Mouse (Mus musculus) stomach, embryonic 16.5 days (tissue): ENCODE measurements around the gene Meis2. TPM values are rescaled to one million over a fixed set of nuclear protein-coding genes. Genes with fewer than 3 reads are reported as not detected.

Source experiments
- ATAC-seq: fragments of 200-750 bp; cut with Nextera tagmentation; 2 replicates; pipeline ENCODE4 v1.8.0; 2017; ENCODE audit warnings: moderate number of reproducible peaks, moderate TSS enrichment; ENCODE audit not compliant: insufficient read depth, low FRiP score
- H3K27ac ChIP-seq: fragments of 300-500 bp; sonication (generic); 2 replicates; pipeline ENCODE4 v1.5.1; 2014; ENCODE audit warnings: low read length
- H3K27me3 ChIP-seq: fragments of 300-500 bp; sonication (generic); 2 replicates; pipeline ENCODE4 v1.6.1; 2014; ENCODE audit warnings: low read length, control low read depth, mixed read lengths; ENCODE audit not compliant: control insufficient read depth, insufficient read depth
- H3K36me3 ChIP-seq: fragments of 300-500 bp; sonication (generic); 2 replicates; pipeline ENCODE4 v1.6.1; 2014; ENCODE audit warnings: low read length; ENCODE audit not compliant: control insufficient read depth, insufficient read depth
- H3K4me1 ChIP-seq: fragments of 300-500 bp; sonication (generic); 2 replicates; pipeline ENCODE4 v1.6.1; 2014; ENCODE audit warnings: low read length, control low read depth, mixed read lengths; ENCODE audit not compliant: control insufficient read depth, insufficient read depth
- H3K4me2 ChIP-seq: fragments of 300-500 bp; sonication (generic); 2 replicates; pipeline ENCODE4 v1.6.1; 2014; ENCODE audit warnings: low read depth, low read length, mixed read lengths
- H3K4me3 ChIP-seq: fragments of 300-500 bp; sonication (generic); replicated peaks from 2 replicates; pipeline ENCODE4 v1.5.1; 2014; ENCODE audit warnings: mild to moderate bottlenecking, low read length
- H3K9ac ChIP-seq: fragments of 300-500 bp; sonication (generic); 2 replicates; pipeline ENCODE4 v1.6.1; 2014; ENCODE audit warnings: low read length
- H3K9me3 ChIP-seq: fragments of 300-500 bp; sonication (generic); replicated peaks from 2 replicates; pipeline ENCODE4 v1.6.1; 2016; ENCODE audit warnings: low read length, control low read depth; ENCODE audit not compliant: control insufficient read depth
- WGBS: fragments of 180-500 bp; shearing (Covaris S2); extraction: QIAGEN DNeasy Blood & Tissue Kit; methylation state at CpG from one replicate; pipeline ENCODE4 v1.1.7; 2014; 5-methylcytosine and 5-hydroxymethylcytosine counted together
- polyA plus RNA-seq: library from polyadenylated mRNA; unstranded; fragments of >200 nt; fragmentation: Nextera tagmentation; extraction: Ambion mirVana; gene quantifications from 2 replicates; pipeline ENCODE4 v1.2.1, GENCODE M21; 2015

Meis2 gene
- polyA plus RNA-seq, 1 experiment from 2014 or later = 43.3 TPM

DNA sequence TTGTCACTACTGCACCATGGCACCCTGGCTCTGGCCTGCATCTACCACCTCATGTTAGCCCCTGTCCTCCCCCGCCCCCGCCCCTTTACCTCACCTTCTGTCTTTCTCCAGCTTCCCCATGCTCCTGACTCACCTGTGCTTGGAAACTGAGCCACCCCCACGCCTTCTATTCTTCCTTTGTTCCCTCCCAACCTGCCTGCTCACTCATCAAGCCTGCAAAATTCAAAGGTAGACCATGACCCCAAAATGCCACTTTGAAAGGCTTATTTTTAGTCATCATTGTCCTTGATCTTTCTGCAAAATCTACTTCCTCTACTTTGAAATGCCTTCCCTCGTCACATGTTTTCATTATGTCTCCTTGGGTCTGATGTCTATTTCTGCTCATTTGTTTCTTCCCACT lies 77.2 kb downstream of the Meis2 start:
- H3K27me3 ChIP-seq = no peaks in the 10 kb centered on the region
- peaks cover 10% of the 10 kb centered on the region for H3K4me1 ChIP-seq
- no peak overlapping the region for H3K4me2 ChIP-seq
- H3K9me3 ChIP-seq = no peaks in the 10 kb centered on the region
- no peak for ATAC-seq
- no peak overlapping the region for H3K4me3 ChIP-seq
- 84% methylated on average over 4 of the region's 4 CpGs for WGBS
- no peaks in the 10 kb centered on the region for H3K36me3 ChIP-seq
- no peak overlapping the region for H3K9ac ChIP-seq
- no peak overlapping the region for H3K27ac ChIP-seq

DNA sequence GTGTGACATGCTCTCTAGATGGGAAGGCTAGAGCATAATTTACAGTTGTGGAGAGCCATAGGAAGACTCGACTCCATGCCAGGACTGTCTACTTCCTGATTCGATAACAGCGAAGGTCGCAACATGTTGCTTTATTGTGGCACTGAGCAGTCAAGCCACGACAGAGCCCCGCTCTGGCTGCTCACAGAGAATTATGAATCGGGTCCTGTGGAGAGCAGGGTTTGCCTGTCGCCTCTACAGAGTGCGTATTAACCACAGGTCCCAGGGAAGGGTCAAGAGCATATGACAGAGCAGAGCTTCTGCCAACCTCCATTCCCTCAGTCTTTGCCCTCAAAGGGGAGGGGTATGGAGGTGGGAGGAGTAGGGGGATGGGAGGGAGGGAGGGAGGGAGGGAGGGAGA lies 80.7 kb downstream of the Meis2 start:
- WGBS = 49% methylated on average over 9 of the region's 9 CpGs
- no peak overlapping the region for H3K9ac ChIP-seq
- no peak overlapping the region for H3K4me3 ChIP-seq
- 0 out of 2 replicates have a peak, but pooled peaks have one; percentile 47 for ATAC-seq
- no peaks in the 10 kb centered on the region for H3K27me3 ChIP-seq
- H3K36me3 ChIP-seq = no peaks in the 10 kb centered on the region
- peak overlapping the region; percentile 31; the same call in 1 of the 2 replicates for H3K4me2 ChIP-seq
- no peaks in the 10 kb centered on the region for H3K9me3 ChIP-seq
- peak overlapping the region; percentile 81 for H3K27ac ChIP-seq
- peaks cover 10% of the 10 kb centered on the region for H3K4me1 ChIP-seq

DNA sequence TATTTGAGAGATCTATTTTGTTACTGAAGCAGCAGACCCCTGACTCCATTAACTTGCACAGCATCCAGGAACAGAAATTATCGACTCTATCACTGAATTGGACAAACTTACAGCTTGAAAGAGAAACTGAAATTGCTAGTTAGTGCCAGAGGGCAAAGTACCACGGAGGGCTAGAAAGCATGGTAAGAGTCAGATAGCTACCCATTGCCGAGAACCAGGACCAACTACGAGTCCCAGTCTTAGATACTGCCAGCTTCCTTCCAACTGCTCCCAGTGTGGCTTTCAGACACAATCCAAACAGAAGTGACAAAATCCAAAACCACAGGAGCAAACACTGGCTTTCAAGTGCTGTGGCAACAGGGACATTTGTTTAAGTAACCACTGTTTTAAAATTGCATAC lies 81.2 kb downstream of the Meis2 start:
- Histone ChIP-seq H3K9ac (no peak overlapping the region), H3K4me2 (no peak overlapping the region), H3K36me3 (no peaks in the 10 kb centered on the region), H3K4me3 (no peak overlapping the region), H3K27ac (peak overlapping the region; percentile 81; the same call in 1 of the 2 replicates), H3K4me1 (peaks cover 10% of the 10 kb centered on the region), H3K27me3 (no peaks in the 10 kb centered on the region), H3K9me3 (no peaks in the 10 kb centered on the region)
- WGBS = 68% methylated on average over 4 of the region's 4 CpGs
- no peak for ATAC-seq

DNA sequence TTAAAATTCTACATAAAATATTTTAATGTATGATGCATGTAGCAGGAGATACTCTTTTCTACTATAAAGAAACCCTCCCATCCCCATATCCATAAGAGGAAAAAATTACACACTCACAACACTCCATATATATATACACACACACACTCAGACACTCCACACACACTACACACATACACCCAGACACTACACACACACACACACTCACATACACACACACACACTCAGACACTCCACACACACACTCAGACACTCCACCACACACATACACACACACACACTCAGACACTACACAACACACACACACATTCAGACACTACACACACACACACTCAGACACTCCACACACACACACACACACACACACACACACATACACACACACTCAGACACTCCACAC lies 85.1 kb downstream of the Meis2 start:
- Histone ChIP-seq H3K4me2 (no peak overlapping the region), H3K27ac (no peak overlapping the region), H3K9ac (no peak overlapping the region), H3K36me3 (peaks cover 3% of the 10 kb centered on the region; the same call in 1 of the 2 replicates), H3K4me1 (peaks cover 9% of the 10 kb centered on the region), H3K9me3 (no peaks in the 10 kb centered on the region), H3K27me3 (no peaks in the 10 kb centered on the region), H3K4me3 (no peak overlapping the region)
- ATAC-seq = no peak

DNA sequence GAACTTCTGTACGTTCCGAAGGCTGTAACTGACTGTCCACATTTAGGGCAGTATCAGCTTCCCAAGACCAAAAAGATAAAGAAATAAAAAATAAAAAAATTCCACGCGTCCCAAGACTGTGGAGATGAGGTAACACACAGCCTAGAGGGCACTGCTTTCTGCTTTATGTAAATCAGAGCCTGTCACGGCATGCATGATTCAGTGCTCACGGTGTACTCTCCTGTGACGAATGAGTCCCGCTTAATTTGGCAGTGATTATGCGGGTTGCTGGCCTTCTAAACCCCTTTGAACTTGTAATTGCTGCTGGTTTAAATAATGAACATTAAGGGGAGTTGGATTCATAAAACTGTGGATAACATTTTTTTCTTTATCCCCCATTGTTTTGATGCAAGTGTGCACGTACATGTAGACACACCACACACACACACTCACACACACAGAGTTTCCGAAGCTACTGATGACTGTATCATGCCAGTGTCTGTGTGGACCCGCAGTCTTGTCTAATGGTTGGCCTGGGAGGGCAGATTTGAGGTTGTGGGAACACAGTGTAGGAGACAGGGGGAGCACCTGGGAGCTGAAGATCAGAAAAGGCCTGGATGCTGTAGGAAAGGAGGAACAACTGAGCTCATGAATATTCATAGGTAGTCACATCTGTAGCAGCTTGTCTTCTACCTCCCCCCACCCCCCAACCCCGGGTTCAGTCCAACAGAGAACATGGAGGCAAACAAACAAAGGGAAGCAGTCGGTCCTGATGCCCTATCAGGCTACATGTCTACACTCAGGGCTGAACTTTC lies 85.8 kb downstream of the Meis2 start:
- H3K27me3 ChIP-seq = no peaks in the 10 kb centered on the region
- ATAC-seq = no peak
- 61% methylated on average over 14 of the region's 14 CpGs for WGBS
- no peak overlapping the region for H3K4me3 ChIP-seq
- peaks cover 3% of the 10 kb centered on the region; the same call in 1 of the 2 replicates for H3K36me3 ChIP-seq
- H3K4me1 ChIP-seq = peaks cover 3% of the 10 kb centered on the region
- H3K9ac ChIP-seq = no peak overlapping the region
- H3K9me3 ChIP-seq = no peaks in the 10 kb centered on the region
- no peak overlapping the region for H3K4me2 ChIP-seq
- no peak overlapping the region for H3K27ac ChIP-seq

DNA sequence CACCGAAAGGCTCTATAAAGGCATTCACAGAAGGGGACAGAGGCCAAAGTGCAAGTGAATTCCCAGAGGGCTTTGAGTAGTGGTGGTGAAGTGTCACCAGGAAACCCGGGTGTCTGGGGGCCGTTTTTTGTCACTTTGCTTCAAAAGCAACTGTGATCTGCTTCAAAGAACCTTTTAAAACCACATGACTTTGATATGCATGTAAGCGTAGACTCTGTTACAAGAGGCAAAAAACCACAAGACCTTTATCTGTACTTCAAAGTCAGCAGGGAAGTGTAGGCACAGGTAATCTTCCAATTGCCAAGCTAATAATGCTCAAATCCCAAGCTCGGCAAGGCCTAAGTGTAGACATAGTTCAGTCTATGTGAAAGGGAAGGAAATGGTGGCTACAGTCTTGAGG lies 87.0 kb downstream of the Meis2 start:
- H3K9ac ChIP-seq = no peak overlapping the region
- H3K27ac ChIP-seq = no peak overlapping the region
- WGBS = 53% methylated on average over 5 of the region's 5 CpGs
- no peaks in the 10 kb centered on the region for H3K4me1 ChIP-seq
- no peaks in the 10 kb centered on the region for H3K9me3 ChIP-seq
- no peaks in the 10 kb centered on the region for H3K27me3 ChIP-seq
- no peak for ATAC-seq
- peaks cover 3% of the 10 kb centered on the region; the same call in 1 of the 2 replicates for H3K36me3 ChIP-seq
- H3K4me3 ChIP-seq = no peak overlapping the region
- no peak overlapping the region for H3K4me2 ChIP-seq

DNA sequence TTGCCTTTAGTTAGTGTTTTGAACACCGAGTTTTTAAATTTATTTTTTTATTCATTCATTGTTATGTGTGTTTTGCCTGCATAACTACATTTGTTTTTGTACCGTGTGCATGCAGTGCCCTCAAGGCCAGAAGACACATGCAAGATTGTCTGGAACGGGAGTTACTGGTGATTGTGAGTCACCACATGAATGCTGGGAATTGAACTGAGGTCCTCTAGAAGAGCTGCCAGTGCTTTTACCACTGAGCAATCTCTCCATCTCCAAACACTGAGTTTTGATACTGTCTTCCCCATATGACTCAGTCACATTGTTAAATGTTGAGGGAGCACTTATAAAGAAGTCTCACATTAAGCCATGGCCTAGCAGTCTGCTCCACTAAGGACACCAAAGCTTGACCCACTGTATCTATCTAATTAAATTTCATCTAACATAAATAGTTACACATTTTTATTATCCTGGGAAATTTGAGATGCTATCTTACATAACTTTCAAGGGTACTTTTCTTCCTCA lies 94.3 kb downstream of the Meis2 start:
- Histone ChIP-seq H3K27ac (no peak overlapping the region), H3K4me3 (no peak overlapping the region), H3K9ac (no peak overlapping the region), H3K9me3 (no peaks in the 10 kb centered on the region), H3K27me3 (no peaks in the 10 kb centered on the region), H3K4me1 (no peaks in the 10 kb centered on the region), H3K4me2 (no peak overlapping the region), H3K36me3 (peaks cover 3% of the 10 kb centered on the region; the same call in 1 of the 2 replicates)
- 82% methylated on average over 3 of the region's 3 CpGs for WGBS
- no peak for ATAC-seq

DNA sequence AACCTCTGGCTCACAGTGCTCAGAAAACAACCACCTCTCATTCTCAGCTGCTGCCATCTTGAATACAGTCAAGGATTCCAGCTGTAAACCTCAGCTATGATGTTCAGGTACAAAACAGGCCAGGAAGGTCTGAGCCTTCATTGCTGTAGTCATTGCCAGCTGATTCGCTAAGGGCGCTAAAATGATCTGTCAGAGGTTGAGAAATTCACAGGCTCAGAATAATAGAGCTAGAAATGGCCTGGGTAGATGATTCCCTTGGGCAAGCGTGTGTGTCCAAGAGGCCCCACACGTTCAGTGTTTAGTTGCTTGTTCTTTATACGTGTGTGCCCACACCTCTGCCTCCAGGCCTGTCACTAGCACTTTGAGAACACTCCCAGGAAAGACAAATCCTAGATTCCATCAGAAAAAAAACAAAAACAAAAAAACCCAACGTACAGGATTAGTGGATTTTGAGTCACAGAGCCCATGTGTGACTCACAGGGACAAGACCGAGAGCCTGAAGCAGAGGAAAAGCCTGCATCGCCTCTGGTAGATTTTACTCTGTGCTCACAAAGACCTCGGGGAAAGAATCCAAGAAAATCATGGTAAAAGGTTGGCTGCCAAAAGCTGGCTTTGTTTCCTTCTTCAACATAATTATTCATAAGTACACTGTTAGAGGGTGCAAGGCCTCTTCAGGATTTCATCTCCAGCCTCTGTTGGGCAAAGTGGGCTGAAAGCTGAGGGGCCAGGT lies 95.4 kb downstream of the Meis2 start:
- Histone ChIP-seq H3K27me3 (no peaks in the 10 kb centered on the region), H3K9me3 (no peaks in the 10 kb centered on the region), H3K4me3 (no peak overlapping the region), H3K27ac (peak overlapping the region; percentile 17; the same call in 1 of the 2 replicates), H3K4me1 (no peaks in the 10 kb centered on the region), H3K9ac (no peak overlapping the region), H3K36me3 (no peaks in the 10 kb centered on the region), H3K4me2 (no peak overlapping the region)
- 71% methylated on average over 9 of the region's 9 CpGs for WGBS
- no peak for ATAC-seq

DNA sequence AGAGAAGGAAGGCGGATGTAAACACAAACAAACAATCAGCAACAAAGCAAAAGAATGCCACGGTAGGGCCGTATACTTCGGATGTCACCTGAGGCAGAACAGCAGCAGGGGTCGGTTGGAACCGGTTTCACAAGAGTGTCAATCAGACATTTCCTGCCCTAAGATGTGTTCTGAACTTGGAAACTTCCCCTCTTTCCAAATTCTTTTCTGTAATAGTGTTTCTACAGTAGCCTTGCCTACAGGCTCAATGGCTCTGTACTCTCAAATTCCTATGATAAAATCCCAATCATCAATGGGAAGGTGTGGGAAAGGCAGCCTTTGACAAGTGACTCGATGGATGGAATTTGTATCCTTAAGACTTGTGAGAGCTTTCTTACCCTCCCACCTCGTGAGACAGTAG lies 96.4 kb downstream of the Meis2 start:
- ATAC-seq = no peak

More for the DNA sequence above, 96.4 kb downstream of the Meis2 start:
- H3K36me3 ChIP-seq = no peaks in the 10 kb centered on the region
- no peak overlapping the region for H3K4me2 ChIP-seq
- no peaks in the 10 kb centered on the region for H3K9me3 ChIP-seq
- H3K9ac ChIP-seq = no peak overlapping the region
- no peaks in the 10 kb centered on the region for H3K27me3 ChIP-seq
- no peaks in the 10 kb centered on the region for H3K4me1 ChIP-seq
- H3K27ac ChIP-seq = no peak overlapping the region
- no peak overlapping the region for H3K4me3 ChIP-seq
- WGBS = 55% methylated on average over 8 of the region's 8 CpGs
